Mouse (Mus musculus) cerebellum, adult 8-10 months (tissue): ENCODE measurements at regions not wholly inside any gene's neighbourhood (a gene's known extent, or its start where the extent isn't known, plus 50 kb on each side); places are given as distances from the start of the nearest gene placed in this dataset.

Experiments
- DNase-seq: peaks from one replicate; pipeline ENCODE4 v3.0.0; 2022

DNA sequence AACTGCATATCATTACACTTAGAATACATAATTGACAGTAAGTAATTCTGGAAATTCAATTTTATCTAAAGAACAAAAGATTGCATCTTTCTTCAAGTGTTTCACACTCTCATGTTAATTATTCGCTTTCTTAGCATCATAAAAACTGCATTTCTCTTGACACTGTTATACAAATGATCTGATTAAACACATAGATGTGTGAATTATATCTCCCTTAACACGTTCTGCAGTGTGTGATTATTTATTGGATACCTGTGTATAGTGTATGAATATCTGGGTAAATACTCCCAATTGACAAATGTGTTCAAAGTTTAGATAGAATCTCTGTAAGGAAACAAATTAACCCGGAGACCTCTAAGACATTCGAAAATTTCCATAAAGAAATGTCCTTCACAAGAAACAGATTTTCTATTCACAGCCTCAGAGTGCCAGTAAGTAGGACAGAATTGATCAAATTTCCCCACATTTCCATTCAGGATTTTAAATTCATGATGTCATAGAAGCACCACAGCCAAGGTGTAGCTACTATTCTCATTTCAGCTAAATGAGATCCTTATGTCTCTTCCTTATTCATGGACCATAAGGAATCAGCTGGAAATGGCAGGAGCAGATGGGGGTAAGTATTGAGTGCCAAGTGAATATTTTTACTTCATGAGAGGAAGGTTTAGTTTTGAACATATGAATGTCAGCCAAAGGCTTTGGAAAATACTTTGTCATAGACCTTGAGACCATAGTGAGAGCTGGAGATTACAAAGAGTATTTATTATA is 2231.6 kb downstream of the Pcdh9 start:
- peak; percentile 12 for DNase-seq

DNA sequence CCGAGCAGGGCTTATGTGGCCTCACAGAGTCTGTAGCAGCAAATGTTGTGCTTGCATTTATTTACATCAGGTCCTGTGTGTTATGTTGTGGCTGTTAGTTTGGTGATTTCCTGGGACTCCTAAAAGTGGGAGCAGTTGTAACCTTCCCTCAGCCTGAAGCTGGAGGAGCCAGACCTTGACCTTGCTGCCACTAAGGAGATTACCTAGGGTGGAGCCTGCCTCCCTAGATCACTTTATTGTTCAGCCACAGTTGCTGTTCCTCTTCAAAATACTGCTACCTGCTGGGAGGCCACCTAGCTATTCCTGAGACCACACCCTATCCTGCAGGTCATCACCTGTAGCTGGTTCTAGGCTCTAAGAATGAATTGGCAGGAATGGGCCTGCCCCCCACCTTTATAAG is 2234.5 kb downstream of the Pcdh9 start:
- DNase-seq = no peak

DNA sequence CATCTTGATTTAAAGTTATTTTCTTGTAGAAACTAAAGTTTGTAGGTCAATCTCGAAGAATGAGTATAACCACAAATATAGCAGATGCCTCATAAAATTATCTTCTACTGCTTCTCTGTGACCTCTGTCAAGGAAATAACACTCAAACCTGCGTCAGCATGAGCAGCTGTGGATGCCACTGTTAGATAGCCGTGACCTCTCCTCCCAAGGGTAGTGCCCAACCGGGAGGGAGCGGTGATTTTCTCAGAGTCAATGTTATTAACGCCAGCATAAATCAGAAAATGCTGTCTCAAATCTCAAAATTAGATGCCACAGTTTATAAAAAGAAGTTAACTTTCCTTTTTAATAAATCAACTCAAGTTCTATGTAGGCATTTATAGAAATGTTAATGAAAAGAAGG is 2259.5 kb downstream of the Pcdh9 start:
- DNase-seq = no peak

DNA sequence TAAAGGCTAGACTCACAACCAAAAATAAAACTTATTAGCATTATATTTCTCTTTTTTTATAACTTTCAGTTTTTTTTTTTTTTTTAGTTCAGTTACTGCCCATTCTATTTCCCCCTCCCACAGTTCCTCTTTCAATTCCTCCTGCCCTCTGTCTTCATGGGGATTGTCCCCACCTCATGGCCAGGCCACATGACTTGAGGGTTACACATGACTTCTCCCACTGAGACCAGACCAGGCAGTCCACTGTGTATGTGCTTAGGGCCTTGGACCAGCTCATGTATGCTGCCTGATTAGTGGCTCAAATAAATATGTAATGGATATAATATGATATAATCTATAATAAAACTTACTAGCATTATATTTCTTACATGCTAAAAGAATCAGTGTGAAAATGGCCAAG is 2276.1 kb downstream of the Pcdh9 start:
- DNase-seq = no peak

DNA sequence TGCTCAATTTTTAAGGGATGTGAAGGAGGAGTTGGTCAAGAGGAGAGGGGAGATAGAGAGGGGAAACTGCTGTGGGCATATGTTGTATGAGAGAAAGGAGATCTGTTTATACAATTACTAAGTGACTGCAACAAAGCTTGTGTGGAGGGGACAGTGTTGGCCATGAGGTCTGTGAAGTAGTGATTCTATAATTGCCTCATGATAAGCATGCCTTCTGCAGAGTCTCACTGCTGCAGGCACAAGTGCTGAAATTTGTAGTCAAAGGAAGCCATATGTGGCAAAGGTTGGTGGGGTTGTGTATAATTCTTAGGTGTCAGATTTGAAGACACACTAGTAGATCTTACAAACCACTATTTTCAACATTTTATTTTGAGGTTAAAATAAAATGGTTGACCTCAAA is 2285.9 kb downstream of the Pcdh9 start:
- DNase-seq = no peak

DNA sequence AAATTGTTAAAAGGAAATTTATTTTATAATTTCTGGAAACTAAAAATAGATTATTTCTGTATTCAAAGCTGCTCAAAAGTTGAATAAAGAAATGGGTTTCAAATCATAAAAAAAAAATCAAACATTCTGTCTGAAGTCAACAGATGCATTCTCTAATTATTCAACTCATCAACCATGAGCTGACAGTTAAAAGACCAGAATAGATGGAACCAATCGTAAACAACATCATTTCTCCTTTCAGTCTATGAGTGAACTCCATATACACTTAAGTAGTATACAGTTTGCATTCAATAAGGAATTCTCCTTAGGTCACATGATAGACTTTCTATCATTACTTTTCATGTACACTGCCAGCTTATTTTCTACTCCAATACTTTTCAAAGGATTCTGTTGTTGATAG is 2308.0 kb downstream of the Pcdh9 start:
- no peak for DNase-seq

DNA sequence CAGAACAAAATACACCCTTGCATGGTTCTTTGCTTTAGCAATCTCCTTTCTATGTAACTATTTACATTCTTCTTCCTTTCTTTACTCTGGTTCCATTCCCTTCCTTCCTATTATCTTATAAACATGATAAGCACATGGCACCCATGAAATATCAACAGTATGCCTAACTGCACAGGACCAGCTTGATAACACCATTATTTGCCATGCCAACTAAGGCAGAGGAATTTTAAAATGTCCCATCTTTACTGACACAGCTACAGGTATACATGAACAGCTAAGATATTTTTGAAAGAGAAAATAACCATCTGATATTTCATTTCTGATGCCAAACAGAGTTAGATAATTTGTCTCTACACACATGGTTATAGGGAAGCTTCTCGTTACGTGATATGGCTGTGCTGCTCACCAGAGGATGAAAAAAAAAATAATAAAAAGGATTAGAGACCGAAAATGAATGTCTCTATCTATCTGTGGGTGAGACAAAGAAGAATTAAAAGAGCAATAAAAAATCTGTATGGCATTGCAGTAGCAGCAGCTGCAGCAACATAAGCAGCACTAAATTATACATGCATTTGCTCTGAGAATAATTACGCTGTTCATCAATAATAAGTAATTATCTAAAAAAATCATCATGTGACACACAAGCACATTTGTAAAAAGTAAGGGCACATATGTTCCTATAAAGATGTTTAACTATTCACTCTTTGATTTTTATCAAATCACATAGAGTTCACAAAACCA is 2308.6 kb downstream of the Pcdh9 start:
- no peak for DNase-seq

DNA sequence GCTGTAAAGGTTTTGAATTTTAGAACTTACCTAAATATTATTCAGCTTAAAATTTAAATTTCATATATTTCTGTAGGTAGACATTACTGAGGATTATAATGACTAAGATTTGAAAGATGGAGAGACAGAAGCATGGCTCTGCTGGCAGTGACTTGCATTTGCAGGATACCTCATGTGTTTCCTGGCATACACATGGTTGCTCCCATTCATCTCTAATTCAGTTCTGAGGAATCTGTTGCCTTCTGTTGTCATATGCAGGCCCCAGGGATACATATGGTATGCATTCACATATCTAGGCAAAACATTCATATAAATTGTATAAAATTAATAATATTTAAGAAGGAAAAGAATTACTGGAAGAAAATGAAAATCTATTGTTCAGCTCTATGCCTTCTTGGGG is 2321.4 kb downstream of the Pcdh9 start:
- no peak for DNase-seq

DNA sequence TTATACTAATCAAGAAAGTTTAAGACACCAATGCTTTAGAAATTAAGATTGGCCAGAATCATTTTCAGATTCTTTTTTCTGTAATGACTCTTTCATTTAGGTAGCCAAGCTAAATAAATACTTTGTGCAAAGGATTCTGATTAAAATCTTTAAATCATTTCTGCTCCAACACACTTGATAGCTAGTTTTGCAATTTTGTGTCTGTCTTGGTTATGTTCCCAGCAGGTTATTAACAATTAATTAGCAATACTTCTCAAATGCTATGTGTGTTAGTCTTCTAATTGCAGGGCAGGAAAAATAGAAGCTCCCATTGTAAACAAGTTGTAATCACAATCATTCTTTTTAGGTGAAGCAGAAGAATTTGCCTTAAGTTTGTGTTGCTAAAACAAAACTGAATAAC is 2351.3 kb downstream of the Pcdh9 start:
- no peak for DNase-seq

DNA sequence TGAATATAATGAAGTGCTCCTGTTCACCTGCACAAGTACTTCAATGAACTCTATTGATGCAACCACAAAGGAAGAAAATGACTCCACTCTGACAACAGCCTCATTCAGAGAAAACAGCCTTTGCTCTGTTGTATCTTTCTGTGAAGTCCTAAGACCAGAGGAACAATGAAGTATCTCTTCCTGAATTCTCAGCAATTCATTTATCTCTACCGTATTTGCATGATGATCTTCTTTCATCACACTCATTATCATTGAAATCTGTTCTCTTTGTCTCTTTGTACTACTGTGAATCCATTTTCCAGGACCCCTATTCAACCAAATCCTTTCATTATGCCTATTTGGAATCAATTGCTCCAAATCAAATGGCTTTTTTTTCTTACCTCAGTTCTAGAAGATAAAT is 2355.5 kb downstream of the Pcdh9 start:
- no peak for DNase-seq

DNA sequence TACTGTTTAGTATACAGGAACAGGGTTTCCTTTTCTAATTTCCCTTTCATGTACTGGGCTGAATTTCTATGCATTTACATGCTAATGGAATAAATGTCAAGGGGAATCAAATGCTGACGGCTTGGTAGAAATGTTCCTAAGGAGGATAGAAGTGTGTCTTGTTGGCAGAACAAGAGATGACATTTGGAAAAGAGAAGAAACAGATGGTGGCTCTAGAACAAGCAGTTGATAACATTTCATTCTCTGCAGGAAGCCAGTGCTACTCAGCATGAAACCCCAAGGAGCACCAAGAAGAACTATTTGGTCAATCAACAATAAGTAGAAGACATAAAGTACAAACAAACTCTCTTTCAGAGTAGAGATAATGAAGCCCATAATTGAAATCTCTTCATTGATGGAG is 2392.0 kb downstream of the Pcdh9 start:
- DNase-seq = peak; percentile 43

DNA sequence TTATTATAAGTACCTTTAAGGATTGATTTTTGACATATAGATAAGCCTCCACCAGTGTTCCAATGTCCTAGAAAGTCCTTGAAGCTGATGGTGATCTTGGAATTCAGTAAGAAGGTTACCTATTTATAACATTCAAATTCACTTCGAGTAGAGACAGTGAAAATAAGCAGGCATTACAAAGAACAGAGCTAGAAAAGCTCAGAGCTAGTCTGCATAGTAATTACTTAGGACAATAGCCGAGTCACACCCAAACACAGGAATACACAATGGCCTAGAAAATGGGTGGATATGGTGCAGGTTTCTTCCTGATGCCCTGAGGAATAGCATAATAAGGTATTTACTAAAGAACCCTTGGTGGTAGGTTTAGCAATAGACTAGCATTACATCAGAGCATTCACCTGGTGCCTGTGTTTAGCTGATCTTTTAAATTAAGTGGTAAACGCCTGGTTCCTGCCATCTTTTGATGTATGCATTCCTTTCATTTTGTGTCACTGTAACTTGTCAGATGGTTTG is 2412.1 kb downstream of the Pcdh9 start:
- no peak for DNase-seq

DNA sequence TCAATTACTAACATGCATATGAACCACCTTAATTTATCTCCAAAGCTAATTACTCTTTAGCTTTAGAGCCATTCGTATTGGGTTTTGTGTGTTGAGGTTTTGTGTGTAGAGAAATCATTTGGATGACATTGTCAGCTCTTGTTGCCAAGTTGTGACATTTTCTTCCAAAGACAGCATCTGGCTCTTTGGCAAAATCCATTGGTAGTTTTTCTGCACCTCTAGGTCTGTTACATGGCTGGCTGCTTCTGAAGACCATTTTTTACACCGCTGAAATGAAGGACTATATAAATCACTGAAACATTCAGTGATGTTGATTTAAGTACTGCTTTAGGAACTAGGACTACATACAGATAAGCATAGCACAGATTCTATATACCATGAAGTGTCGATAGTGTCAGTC is 2426.6 kb downstream of the Pcdh9 start:
- DNase-seq = no peak

DNA sequence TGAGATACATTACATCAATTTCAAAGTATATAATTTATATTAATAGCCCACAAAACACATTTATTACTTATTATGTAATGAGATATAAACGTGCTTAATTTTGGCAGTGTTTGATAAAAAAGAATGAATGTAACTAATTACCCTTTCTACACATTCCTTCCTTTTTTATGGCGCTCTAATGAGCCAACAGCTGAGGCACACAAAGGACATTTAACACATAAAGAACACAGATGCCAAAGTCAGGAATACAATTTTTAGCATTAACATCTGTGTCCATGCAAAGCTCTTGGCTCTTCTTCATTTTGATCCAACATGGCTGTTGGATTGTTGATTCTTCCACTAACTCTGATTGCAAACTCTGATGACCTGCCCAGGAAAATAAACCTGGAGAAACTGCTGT is 2427.8 kb downstream of the Pcdh9 start:
- no peak for DNase-seq

DNA sequence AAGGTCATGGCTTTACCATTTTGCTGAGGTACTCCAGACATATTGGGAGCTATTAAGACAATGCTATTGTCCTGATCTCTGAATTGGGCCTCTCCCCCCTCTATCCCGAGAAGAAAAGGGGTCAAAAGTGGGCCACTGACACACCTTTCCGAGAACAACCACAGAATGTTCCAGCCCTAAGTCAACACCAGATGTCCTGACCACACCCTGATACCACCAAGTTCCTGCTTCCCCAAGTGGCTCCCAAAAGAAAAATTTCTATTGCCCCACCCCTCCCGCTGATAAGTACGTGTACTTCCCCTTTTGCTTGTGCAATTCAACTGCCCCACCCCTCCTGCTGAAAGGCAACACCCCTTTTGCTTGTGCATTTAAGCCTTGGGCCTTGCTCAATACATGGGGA is 2431.7 kb downstream of the Pcdh9 start:
- DNase-seq = no peak
